Mouse (Mus musculus) splenic B cell, adult 2 months (primary cell): Measurements from ENCODE around the gene Usp31.

Experiments
- DNase-seq: peaks from one replicate; pipeline ENCODE4 v3.0.0-alpha.2; 2011; ENCODE audit warnings: low read depth, low spot score
- H3K27me3 ChIP-seq: 2 replicates; pipeline ENCODE4 v1.6.1; 2012; ENCODE audit warnings: mild to moderate bottlenecking, low read length, moderate library complexity, mixed read lengths; ENCODE audit not compliant: control insufficient read depth, poor library complexity, insufficient read depth, severe bottlenecking
- H3K36me3 ChIP-seq: 2 replicates; pipeline ENCODE4 v1.6.1; 2012; ENCODE audit warnings: mild to moderate bottlenecking, low read length, moderate library complexity, mixed read lengths; ENCODE audit not compliant: control insufficient read depth, poor library complexity, insufficient read depth, severe bottlenecking

Usp31 gene

DNA sequence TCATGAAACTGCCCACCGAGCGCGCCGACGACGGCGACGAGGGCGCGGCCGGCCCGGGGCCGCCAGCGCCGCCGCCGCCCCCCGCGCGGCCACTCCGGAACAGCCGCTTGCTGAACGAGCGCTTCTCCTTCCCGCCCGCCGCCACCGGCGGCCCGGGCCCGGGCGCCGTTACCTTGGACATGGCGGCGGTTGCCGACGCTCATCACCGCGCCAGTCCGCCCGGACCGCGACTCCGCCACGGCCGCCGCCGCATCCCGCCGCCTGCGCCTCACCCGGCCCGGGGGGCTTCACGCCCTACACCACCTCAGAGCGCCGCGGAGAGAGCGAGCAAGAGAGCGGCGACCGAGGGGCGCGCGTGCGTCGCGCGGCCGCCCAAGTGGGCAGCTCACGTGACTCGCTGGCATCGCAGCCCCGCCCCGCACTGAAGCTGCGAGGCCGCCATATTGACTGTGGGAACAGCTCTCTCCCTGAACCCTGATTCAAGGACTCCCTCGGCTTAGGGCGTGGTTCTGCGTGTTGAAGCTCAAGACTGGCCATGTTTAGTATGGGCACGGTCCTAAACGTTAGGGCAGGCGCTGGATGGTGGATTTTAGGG, at the start of gene Usp31:
Gene Usp31 (minus strand): TSS at position 181 of the 595 bp plus-strand sequence.
- H3K27me3 ChIP-seq, result no peaks in the 10 kb centered on the region
- H3K36me3 ChIP-seq, result no peaks in the 10 kb centered on the region; the same call in 1 of the 2 replicates
- DNase-seq, result peak; percentile 96

DNA sequence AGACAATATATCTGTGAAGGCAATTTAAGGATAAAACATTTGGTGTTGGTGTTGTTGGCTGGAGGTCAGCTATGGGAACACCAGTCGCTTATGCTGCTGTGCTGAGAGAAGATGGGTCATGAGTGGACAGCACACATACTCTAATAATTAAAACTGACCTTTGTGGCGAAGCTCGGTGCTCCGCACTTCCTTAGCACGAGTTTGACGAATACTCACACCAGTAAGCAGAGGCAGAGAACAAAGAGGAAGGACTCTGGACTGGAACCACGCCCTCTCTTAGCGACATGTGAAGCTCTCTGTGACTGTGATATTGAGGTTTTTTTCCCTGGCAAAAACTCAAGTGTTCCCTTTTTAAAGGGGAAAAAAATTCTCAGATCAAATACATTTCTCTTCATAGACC, 47.7 kb upstream of the Usp31 start:
- H3K27me3 ChIP-seq, result no peaks in the 10 kb centered on the region
- H3K36me3 ChIP-seq, result no peaks in the 10 kb centered on the region
- DNase-seq, result no peak

DNA sequence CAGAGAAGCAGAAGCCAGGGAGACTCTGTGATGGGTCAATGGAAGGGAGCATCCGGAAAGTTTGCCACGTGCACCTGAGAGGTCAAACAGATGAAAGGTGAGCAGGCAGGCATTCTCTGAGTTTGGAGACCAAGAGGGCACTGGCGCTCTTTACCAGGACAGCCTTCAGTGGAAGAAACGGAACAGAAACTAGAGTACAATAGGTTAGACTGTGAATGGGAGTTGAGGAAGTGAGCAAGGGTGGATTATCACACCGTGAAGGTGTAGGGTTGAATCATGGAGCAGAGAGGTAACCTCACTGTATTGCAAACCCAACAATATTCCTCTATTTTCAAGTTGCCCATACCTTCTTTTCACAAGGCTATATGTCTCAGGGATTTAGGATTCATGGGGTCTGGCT, 43.2 kb upstream of the Usp31 start:
- no peaks in the 10 kb centered on the region for H3K27me3 ChIP-seq
- no peaks in the 10 kb centered on the region for H3K36me3 ChIP-seq
- no peak for DNase-seq

DNA sequence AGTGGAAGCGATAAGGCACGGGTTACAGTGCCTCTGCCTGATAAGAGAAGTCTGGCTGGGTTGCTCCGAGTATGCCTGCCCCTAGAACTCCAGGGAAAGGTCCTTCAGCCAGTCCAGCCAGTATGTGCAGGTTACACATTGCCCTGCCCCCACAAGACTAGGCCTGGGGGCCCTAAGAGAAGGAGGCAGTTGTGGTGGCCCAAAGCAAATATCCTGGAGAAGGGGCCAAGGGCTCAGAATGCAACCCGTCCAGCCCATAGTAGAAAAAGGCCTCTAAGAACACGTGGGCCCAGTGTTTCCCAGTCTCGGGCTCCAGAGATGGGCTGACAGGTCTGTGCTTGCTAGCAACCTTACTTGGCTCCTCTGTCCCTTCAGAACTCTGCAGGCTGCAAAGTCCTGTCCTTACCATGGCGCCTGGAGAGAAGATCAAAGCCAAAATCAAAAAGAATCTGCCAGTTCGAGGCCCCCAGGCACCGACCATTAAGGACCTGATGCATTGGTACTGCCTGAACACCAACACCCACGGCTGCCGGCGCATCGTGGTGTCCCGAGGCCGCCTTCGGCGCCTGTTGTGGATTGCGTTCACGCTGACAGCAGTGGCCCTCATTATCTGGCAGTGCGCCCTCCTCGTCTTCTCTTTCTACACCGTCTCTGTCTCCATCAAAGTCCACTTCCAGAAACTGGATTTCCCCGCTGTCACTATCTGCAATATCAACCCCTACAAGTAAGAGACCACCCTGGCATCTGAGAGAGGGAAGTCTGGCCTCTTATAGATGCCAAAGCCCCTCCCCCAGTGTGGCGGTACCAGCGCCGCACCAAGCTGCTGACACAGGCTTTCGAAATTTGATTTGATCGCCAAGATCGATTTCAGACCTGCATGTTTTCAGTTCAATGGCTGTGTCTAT, 30.7 kb upstream of the Usp31 start:
- Histone ChIP-seq H3K27me3 (no peaks in the 10 kb centered on the region), H3K36me3 (no peaks in the 10 kb centered on the region)
- DNase-seq, result no peak

DNA sequence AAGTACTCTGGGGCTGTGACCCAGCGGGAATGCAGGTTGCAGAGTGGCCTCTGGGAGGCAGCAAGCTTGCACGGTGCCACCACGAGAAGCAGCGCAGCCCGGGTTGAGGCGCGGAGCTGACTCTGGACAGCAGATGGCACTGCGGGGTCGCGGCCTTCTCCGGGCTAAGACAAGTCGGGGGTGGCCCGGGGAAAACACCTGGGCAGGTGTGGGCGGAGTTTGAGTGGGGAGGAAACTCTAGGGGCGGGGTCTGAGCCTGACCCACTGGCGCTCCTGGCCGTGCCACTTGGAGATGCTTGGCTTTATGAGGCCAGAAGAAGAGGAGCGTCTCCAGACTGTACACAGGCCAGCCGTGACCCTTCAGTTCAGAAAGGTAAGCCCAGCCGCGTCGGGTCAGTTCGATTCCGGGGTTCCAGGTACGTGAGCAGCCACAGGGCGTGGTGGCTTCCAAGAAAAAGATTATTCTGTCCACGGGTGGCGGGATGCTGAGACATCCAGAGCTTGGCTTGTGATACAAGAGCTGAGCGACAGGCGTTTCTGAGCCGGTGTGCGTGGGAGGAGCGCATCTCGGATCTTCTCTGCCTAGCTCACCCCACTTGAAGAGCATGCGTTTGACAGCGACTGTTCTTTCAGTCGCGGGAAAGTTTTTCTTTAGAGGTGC, 27.2 kb upstream of the Usp31 start, which contains the start of gene Scnn1g:
Gene Scnn1g (plus strand): TSS at position 309 of the 661 bp plus-strand sequence.
- DNase-seq, result peak; percentile 84
- no peaks in the 10 kb centered on the region for H3K36me3 ChIP-seq
- no peaks in the 10 kb centered on the region for H3K27me3 ChIP-seq

DNA sequence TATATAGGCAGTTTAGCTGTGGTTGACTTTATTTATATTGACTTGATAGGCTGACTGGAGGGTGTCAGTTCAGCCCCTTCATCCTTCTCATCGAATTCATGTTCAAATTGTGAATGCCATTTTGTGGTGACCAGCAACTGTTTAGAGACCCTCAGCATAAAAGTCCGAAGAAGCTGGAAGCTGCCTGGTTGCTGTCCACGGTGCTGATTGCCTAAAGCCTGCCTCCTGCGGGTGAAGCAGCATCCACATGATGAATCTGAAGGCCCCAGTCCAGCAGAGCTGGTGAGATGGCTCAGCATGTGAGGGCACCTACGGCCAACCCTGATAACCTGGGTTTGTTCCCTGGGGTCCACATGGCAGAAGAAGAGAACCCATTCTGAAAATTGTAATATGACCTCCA, 23.2 kb upstream of the Usp31 start:
- no peaks in the 10 kb centered on the region for H3K36me3 ChIP-seq
- DNase-seq, result peak; percentile 26
- H3K27me3 ChIP-seq, result no peaks in the 10 kb centered on the region

DNA sequence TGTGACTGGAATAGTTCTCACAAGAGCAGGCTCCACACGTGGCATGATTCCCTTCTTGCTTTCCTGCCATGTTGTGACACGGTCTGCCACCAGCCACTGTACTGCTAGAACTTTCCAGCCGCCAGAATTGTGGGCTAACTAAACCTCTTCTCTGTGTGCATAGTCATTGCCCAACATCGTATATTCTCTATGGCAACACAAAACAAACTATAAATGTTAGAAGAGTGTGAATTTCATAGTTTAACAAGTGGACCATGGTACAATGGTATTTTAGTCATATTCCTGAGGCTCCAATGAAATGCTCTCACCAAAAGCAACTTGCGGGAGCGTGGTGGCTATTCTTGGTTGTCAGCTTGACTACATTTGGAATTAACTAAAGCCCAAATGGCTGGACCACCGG, 10.0 kb upstream of the Usp31 start:
- H3K27me3 ChIP-seq, result no peaks in the 10 kb centered on the region
- no peak for DNase-seq
- no peaks in the 10 kb centered on the region for H3K36me3 ChIP-seq

DNA sequence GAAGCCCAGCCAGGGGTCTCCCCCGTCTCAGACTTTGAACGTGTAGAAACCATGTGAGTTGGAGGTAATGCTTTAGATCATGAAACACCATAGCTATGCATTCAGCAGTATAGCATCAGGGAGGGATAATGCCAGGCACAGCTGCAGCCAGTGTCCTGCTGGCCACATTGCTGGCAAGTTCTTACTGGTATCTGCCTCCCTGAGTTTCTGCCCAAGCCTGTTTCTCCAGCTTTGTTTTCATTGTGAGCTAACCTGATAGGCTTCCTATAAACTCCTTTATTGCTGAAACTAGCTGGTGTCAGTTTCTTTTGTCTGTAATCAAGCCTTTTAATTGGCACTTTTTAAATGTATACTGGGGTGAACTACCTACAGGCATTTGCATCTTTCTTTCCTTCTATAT, 4.1 kb upstream of the Usp31 start:
- no peaks in the 10 kb centered on the region for H3K27me3 ChIP-seq
- DNase-seq, result no peak
- H3K36me3 ChIP-seq, result no peaks in the 10 kb centered on the region

DNA sequence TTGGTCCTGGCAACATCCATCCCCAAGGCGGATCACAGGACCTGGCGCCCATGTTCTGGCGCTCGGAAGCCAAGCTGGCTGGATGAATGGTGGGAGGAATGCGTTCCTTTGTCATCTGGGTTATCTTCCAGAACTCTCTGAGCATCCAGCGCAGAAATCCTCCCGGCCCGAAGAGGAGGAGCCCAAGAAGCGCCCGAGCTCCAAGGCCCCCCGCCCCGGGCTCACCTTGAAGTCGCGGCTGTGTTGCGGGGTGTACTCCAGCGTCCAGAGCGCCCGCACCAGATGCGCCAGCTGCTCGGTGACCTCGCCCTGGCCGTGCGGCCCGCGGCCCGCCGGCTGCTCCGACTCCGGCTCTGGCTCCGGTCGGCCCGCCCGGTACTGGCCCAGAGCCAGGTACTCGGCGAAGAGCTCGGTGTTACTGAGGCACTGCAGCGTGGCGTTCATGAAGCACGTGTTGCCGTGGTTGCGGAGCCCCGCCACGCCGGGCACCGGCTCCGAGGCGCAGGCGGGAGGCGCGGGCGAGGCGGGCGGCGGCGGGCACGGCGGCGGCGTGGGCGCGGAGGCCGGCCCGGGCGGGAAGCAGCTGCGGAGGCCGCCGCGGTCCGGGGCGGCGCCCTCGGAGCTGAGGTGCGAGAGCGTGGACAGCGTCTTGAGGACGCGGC, 511 bp downstream of the Usp31 start:
- Histone ChIP-seq H3K36me3 (no peaks in the 10 kb centered on the region; the same call in 1 of the 2 replicates), H3K27me3 (no peaks in the 10 kb centered on the region)
- DNase-seq, result peak; percentile 55

DNA sequence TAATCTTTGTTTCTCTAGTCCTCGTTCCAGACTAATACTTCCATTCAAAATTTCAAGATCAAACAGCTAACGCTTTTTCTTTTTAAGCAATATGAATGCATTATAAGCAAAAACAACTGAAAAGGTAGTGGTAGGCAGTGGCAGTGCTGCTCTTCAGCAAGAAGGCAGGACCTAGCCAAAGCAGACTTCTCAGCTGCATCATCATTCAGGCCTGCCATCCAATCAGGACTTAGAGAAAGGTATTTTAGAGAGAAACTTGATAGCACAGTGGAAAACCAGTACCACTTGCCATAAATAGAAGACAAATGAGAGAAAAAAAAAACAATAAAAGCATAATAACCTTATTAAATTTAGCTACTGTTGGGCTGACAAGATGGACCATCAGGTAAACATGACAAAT, 2.0 kb downstream of the Usp31 start:
- DNase-seq, result no peak
- Histone ChIP-seq H3K36me3 (no peaks in the 10 kb centered on the region; the same call in 1 of the 2 replicates), H3K27me3 (no peaks in the 10 kb centered on the region)

DNA sequence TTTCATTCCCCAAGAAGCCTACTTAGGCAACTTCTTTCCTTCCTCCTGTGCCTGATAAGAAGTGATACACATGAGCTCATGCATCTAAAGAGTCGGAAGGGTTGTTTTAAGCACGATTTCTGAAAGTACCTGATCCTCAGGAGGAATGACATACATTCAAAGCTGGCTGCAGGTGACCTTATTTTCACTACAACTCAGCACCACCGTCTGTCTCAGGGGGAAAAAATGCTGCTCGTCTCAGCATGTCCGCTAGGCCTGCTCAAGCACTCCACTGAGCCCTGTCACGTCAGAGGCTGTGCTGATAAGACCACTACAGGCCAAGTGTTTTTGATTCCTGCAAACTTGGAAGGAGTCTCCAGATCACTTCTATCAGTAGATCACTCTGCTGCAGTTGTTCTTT, 5.1 kb downstream of the Usp31 start:
- DNase-seq, result no peak
- H3K36me3 ChIP-seq, result no peaks in the 10 kb centered on the region; the same call in 1 of the 2 replicates
- H3K27me3 ChIP-seq, result no peaks in the 10 kb centered on the region

DNA sequence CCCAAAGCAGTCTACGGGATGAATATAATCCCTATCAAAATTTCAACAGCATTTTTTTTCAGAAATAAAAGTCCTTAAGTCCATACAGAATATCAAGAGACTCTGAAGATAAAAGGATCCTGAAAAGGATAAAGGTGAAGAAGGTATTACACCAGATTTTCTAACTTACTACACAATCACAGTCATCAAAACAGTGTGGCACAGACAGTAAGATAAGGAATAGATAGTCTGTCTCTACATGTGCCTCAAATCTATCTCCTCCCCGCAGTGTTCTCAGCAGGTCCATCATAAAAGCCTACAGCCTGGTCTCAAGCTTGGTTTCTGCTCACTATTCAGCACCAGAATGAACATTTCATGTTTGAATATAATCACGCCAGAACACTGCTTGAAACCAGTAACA, 6.6 kb downstream of the Usp31 start:
- DNase-seq, result no peak
- Histone ChIP-seq H3K36me3 (no peaks in the 10 kb centered on the region; the same call in 1 of the 2 replicates), H3K27me3 (no peaks in the 10 kb centered on the region)

DNA sequence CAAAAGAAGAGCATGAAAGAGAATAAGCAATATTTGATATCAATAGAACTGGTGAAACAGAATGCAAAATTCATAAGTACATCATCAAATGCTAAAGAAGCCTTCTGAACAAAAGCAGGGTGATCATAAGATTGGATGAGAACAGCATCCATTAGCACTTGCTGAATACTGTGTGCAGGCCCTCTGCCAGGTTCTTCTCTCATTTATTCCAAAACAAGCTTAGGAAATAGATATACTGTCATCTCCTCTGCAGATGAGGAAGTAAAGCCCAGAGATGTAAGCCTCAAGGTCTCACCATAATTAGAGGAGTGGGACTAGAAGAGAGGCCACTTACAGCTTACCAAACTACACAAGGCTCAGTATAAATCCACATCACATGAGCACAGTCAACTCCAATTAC, 7.8 kb downstream of the Usp31 start:
- Histone ChIP-seq H3K36me3 (no peaks in the 10 kb centered on the region), H3K27me3 (no peaks in the 10 kb centered on the region)
- no peak for DNase-seq

DNA sequence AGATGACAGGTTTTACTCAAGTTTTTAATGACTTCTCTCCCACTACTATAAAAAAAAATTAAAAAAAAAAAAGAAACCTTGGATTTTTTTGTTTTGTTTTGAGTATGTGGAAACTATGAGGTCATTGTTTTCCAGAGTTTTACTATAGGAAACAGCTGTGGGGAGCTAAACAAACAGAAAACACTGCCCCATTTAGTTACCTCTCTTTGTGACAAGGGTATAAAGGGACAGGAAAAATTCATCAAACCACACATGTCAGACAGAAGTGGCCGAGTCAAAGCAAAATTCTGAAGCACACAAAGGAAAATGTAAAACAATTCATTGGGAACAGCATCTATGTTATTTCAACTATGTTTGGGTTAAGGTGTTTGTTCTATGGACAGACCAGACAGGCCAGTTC, 9.5 kb downstream of the Usp31 start:
- DNase-seq, result no peak
- no peaks in the 10 kb centered on the region for H3K27me3 ChIP-seq
- H3K36me3 ChIP-seq, result no peaks in the 10 kb centered on the region
